Mouse (Mus musculus) hematopoietic stem cell, adult 5-6 weeks (primary cell): ENCODE measurements around the gene Ttyh1. TPM values are rescaled to one million over a fixed set of nuclear protein-coding genes. Genes with fewer than 3 reads are reported as not detected.

ENCODE experiments used
- ATAC-seq, 2 experiments: fragments of 125-278 bp in 1 of 2; replicated peaks in 1 of 2; 2 replicates each; pipeline ENCODE4 v1.8.0; 2016 to 2017; ENCODE audit warnings: inconsistent platforms in 2 of 2, mild to moderate bottlenecking in 2 of 2, moderate number of reproducible peaks in 2 of 2, low read depth in 1 of 2, moderate TSS enrichment in 1 of 2; ENCODE audit not compliant: low FRiP score in 2 of 2, poor library complexity in 2 of 2, severe bottlenecking in 2 of 2, insufficient read depth in 1 of 2, low TSS enrichment in 1 of 2
- total RNA-seq: library from RNA; stranded (forward); fragments of 172-1452, 232-1000 nt; gene quantifications from 2 replicates; pipeline ENCODE4 v1.2.3, GENCODE M21; 2017

The Ttyh1 gene
- total RNA-seq: 3.6 TPM in 1 of 2 replicates, not detected in the other

DNA sequence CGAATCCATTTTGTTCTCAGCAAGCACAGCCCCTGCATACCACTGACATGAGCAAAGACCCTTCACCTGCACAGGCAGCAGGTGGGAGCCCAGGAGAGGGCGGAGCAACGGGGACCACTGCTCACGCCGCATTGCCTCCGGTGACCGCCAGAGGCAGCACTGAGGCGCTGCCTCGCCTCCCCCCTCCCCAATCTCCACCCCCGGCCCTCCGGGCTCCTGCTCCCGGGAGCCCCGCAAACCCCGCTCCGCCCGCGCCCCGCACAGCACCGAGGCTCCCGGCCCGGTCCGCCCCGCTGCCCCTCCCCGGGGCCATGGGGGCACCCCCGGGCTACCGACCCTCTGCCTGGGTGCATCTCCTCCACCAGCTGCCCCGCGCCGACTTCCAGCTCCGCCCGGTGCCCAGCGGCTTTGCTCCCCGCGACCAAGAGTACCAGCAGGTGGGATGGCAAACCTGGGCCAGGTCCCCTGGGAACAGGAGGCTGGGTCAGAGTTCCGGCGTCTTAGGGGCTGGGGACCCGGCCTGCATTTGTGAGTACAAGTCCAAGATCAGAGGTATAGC, at the start of gene Ttyh1:
TSS of gene Ttyh1 (plus strand) at position 65 of the 559 bp plus-strand sequence.
- ATAC-seq: 0 out of 4 replicates have a peak, but pooled peaks of 1 of the 2 experiments have one; percentile 22

DNA sequence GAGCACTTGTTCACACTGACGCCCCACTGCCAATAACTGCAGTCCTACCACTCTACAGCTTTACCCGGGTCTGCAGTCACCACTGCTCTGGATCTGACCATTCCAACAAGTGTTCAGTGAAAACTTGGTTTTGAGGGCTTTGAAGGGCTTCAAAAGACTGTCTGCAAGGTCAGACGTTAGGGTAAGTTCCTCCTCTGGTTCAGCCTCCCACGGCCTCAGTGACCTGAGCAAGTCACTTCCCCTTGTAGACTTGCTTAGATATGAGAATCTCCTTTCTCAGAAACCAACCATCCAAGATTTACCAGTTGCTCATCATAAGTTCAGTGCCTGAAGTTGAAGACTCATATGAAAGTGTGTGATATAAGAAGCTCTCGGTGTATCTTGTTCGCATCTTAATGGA, 48.1 kb upstream of the Ttyh1 start:
- ATAC-seq: no peak

DNA sequence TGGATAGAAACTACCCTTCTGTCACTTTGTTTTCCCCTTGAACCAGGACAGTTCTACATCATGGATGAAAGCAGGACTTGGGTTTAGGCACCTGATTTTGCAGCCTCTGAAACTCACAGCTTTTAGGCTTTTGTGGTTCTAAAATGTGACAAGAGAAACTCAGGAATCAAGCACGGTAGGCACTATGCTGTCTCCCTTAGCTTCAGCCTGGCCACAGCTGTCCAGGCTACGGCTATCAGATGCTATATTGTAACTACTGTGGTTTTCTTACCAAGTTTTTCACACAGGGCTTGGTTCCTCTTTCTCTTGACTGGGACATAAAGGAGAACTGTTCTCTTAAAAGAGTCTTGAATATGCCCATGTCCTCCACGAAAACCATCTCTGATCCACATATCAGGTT, 46.1 kb upstream of the Ttyh1 start:
- peak; percentile 97 to 99 for ATAC-seq

DNA sequence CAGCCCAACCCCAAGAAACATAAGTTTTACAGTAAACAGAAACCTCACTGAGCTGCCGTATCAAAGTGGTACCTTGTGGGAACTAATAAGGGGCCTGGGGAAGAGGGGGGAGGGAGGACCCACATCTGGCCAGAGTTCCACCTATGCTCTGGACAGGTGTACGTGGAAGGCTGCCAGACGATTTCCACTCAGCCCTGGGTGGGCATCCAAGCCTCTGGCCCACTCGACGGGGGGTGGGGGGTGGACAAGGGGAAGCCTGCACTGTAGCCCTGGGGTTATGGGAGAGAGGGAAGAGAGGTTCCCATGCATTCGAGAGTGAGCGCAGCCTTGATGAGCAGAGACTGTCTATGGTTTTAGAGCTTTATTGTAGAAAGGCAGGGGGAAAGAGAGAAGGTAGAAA, 39.7 kb upstream of the Ttyh1 start:
- ATAC-seq: no peak

DNA sequence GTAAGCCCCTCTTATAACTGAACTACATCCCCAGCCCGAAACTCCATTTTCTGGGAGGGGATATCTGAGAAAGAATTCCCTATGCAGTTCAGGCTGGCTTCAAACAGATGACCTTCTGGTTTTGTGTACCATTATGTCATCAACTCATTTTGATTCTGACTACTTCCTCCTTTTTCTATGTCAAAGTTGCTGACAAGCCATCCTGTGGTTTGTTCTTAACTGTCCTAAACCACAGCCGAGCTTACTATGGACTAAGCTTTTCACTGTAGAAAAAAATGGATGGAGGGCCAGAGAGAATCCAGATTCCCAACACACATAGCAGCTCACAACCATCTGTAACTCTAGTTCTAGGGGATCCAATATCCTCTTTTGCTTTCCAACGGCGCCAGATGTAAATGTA, 38.7 kb upstream of the Ttyh1 start:
- peak; percentile 60 to 68; a peak in 3 of 4 replicates for ATAC-seq

DNA sequence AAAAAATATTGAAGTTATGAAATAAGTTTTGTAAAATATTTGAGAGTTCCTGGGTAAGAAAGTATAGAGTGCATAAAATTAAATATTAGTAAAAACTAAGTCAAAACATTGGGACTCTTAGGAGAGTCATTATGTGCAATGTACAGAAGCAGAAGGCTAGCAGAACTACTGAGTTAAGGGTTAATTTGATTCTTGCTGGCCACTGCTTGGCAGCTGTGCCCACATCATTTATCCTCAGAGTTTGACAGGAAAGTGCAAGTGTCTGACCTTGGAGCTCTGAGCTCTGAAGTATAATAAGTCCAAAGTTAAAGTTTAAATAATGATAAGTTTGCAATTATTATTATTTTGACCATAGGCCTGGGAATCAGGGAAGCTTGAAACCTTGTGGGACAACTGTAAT, 37.5 kb upstream of the Ttyh1 start:
- no peak for ATAC-seq

DNA sequence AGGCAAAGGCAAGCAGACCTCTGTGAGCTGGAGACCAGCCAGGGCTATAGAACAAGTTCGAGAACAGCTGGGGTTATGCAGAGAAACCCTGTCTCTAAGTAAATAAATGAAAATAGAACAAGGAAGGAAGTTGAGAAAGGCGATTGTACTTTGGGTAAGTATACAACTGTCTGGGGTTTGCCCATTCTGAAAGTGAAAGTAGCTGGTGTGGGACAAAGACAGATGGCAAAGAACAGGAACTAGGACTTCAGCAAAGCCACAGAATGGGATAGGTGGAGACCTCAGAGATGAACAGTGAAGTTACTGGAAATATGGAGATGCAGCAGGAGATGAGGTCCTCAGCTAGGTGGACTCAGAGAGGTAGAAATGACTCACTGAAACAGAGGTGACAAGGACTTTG, 36.4 kb upstream of the Ttyh1 start:
- peak; percentile 90 to 94 for ATAC-seq

DNA sequence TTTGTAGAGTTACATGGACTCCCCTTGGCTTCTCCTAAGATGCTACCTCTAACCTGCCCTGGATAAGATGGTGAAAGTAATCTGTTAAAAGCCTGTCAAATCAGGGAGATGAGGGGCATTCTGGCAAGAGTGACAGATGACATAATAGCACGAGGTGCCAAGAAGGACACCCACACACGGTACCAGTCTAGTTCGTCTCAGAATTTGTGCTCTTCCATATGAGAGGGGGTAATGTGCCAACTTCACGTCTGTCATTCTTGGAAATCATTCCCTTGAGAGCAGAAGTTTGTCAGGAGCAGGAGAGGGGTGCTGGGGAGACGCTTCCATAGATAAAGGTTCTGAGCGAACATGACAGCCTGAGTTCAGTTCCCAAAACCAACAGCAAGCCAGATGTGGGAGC, 35.0 kb upstream of the Ttyh1 start:
- ATAC-seq: no peak

DNA sequence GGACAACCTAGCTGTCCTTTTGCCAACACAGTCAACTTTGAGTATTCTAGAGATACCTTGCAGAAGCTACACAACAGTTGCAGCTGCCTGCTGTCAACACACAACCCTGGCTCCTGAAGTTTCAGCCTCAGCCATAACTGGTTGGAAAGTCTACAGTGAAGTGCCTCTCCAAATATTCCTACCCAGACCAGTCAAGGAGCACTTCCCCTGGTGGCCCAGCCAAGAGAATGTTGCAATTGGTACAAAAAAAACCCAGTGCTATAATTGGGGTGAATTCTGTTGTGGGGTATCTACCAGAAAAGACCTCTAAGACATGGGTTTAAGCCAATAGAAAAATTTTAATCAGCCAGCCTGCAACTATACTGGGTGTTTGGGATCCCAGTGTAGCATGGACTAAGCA, 33.6 kb upstream of the Ttyh1 start:
- no peak for ATAC-seq

DNA sequence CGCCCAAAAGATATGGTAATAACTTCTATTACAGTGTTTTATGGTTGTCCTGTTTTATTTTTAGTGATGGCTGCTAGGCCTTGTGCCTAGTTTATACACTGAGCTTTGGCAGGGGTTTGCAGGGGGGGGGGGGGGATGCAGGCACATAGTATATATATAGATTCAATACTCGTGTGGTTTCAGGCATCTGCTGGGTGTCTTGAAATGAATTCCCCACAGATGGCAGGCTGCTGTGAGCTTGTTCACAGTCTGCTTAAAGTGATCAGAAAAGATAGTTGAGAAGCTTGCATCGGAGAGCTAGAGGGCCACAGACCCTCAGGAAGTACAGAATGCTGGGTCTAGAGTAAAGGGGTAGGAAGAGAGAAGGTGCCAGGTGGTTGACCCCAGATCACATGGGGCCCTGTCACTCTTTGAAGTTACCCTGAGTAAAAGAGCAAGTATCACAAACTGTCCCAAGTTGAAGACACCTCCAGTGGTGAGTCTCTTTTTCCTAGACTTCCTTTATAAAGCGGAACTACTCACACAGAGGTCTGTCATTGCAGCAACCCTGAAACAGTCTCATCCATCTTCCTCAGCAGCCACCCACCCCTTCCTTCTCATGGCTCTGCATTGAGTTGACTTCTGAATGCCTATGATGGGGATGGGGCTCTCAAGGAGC, 31.8 kb upstream of the Ttyh1 start:
- ATAC-seq: peak; percentile 41 to 44; a peak in 3 of 4 replicates

DNA sequence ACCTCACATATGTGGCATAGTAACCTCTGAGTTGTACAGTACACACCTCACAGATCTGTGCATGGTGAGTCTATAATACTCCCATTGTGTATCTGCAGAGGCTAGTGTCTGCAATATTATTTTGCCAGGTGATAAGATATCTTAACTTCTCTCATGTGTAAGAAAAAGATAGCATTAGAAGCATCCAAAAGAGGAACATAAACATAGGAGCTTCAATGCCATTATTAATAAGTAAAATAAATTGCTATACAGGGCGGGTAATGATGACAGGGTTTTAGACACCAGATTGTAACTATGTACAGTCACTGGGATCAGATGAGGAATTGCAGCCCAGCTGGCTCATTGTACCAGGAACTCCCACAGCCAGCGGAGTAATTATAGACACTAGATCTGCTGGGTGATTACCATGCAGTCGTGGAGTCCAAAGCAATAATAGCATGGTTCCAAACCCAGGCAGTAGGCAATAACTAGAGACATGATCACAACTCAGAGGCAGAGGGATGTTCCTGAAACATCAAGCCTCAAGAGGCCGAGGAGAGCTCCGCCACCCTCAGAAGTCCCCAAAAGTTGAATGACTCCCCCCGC, 31.2 kb upstream of the Ttyh1 start:
- ATAC-seq: no peak

DNA sequence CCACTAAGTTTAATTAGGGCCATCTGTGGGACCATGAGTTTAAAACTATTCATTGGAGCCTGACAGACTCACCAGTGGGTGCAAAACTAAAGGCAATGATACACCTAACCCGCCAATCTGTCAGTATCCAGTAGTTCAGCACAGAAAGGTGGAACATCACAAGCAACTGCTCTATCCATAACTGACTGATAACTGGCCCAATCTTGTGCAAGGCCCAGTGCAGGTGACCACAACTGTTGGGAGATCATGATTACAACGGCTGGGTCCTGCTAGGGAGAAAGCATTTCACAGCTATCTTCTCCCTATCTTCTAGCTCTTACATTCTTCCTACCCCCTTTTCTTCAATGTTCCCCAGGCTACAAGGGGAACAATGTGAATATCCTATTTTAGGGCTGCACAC, 30.5 kb upstream of the Ttyh1 start:
- ATAC-seq: 0 out of 4 replicates have a peak, but pooled peaks of 1 of the 2 experiments have one; percentile 7

DNA sequence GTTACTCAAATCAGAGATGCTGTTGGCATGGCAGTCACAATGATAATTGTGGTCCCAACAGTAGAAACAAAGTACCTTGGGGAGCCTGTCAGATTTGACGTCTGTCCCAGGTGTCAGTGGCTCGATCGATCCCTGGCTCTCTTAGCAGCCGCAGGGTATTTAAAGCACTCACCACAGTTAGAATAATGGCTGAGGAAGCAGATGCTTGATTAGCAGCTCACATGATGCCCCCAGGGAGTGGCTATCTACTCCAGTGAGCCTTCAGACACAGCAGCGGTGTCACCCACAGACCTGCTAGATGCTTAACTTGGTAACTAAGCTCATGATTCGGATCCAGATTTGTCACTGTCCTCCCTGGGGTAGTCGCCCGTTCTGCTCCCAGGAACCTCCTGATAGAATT, 28.0 kb upstream of the Ttyh1 start:
- ATAC-seq: 0 out of 4 replicates have a peak, but pooled peaks of 1 of the 2 experiments have one; percentile 24

DNA sequence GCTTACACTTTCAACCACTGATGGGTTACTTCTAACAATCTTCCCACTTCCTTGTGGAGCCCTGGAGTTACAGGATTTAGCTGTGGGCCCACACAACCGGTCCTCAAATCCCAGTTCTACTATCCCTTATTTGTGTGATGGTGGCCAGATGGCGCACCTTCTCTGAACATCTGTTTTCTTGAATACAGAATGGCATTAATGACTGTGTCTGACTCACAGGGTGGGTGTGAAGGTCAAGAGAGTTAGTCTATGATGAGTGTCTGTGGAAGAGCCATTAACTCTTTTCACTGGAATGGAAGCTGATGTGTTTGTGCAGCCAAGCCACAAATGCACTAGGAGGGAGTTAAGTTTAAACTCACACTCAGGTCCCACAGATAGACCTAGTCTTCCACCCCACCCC, 20.9 kb upstream of the Ttyh1 start:
- no peak for ATAC-seq

DNA sequence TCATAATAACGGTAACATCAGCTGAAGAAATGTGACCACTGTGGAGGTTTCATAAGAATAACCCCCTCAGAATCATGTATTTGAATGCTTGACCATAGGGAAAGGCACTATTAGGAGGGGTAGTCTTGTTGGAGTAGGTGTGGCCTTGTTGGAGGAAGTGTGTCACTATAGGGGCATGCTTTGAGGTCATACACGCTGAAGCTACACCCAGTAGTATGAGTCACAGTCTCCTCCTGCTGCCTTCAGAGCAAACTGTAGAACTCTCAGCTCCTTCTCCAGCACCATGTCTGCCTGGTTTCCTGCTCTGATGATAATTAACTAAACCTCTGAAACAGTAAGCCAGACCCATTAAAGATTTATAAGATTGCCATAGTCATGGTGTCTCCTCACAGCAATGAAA, 20.4 kb upstream of the Ttyh1 start:
- ATAC-seq: no peak

DNA sequence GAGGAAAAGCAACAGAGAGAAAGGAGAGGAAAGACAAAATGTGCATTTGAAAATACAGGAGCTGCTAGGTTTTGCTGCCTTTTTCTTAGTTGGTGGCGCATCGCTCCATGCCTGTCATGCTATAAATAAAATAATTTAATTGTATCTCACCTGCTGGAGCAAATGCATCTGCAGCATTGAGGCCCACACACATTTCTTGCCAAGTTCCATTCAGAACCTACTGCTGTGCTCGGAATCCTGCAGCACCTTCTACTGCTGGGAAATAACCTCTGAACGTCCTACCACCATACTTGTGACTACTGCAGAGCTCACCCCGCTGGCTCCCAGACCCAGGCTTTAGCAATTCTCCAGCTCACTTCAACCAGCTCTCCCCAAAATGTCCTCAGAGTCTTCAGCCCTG, 18.1 kb upstream of the Ttyh1 start:
- no peak for ATAC-seq

DNA sequence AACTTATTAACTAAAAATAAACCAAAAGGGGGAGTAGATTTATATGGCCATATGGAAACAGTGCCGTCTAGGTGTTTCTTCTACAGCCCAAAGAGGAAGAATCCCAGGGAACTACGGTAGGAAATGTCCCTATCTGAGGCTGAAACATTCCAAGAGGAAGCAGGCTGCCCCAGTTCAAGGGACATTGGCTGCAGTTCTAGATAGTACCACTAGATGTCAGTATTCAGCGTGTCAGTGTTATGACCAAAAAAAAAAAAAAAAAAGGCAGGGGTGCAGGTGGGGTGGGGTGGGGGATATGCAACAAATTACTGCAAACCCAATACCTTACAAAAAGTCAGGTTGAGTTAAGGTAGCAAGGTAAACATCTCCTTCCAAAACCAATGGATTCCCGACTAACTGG, 15.8 kb upstream of the Ttyh1 start:
- ATAC-seq: peak in 1 of 2 experiments; percentile 64; a peak in 1 of 4 replicates

DNA sequence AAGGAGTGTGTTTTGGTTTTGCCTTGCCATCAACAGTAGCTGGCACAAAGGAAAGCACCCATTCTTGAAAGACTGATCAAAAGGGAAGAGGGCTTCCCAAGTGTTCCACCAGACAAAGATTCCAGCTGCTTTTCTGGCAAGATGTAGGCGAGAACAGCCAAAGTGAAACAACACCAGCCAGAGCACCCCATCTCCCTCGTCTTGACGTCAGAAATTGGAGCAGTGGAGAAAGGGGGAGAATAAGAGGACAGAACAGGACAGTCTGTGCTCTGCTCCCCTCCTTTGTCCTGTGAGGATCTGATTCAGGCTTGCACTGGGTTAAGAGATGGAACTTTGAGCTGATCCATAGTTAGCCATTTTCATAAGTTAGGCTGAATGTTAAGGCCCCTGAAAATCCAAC, 7.4 kb upstream of the Ttyh1 start:
- ATAC-seq: no peak
